Mouse (Mus musculus) hematopoietic stem cell, adult 5-6 weeks (primary cell): ENCODE data around the gene Twf2. TPM values are rescaled to one million over a fixed set of nuclear protein-coding genes. Genes with fewer than 3 reads are reported as not detected.

Source experiments
- ATAC-seq, 2 experiments: fragments of 125-278 bp in 1 of 2; replicated peaks in 1 of 2; 2 replicates each; pipeline ENCODE4 v1.8.0; 2016 to 2017; ENCODE audit warnings: inconsistent platforms in 2 of 2, mild to moderate bottlenecking in 2 of 2, moderate number of reproducible peaks in 2 of 2, low read depth in 1 of 2, moderate TSS enrichment in 1 of 2; ENCODE audit not compliant: low FRiP score in 2 of 2, poor library complexity in 2 of 2, severe bottlenecking in 2 of 2, insufficient read depth in 1 of 2, low TSS enrichment in 1 of 2
- total RNA-seq: library from RNA; stranded (forward); fragments of 172-1452, 232-1000 nt; gene quantifications from 2 replicates; pipeline ENCODE4 v1.2.3, GENCODE M21; 2017

Gene Twf2
- total RNA-seq, 1 experiment from 2014 or later, result 34.2 TPM

DNA sequence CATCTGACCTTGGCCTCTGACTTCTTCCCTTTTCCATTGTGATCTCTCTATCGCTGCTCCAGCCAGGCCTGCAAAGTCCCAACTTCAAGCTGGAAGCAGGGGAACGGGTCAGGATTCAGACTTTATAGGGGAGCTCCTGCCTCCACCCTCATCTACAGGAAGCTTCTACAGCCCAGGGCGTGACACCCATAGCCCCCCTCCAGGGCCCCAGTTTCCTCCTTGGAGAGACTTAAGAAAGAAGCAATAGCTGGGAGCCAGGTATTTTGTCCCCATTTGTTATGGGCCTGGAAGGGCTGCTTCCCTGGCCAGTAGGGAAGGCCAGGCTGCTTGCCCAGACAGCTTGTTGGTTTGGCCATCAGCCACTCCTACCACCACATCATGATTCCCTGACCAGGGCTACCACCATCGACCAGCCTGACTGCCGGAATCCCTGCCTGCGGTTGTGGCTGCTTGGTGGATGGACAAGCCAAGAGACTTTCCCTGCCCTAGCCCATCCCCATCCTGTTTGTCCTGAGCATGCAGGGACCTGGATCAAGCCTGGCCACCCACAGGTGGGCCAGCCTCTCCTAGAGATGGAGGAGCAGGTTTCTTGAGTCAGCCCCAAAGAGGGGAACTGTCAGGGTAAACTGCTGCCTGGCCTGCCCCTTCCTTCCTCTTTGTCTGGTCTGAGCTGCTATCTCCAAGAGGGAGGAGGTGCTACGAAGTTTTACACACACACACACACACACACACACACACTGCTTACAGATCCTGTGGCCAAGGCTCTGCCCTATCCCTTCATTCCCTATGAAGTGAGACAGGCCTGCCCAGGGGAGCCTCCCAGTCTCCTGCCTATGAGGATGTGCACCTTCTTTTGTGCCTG is 1.3 kb downstream of the Twf2 start:
- peak; percentile 13 to 20; a peak in 1 of 4 replicates for ATAC-seq

DNA sequence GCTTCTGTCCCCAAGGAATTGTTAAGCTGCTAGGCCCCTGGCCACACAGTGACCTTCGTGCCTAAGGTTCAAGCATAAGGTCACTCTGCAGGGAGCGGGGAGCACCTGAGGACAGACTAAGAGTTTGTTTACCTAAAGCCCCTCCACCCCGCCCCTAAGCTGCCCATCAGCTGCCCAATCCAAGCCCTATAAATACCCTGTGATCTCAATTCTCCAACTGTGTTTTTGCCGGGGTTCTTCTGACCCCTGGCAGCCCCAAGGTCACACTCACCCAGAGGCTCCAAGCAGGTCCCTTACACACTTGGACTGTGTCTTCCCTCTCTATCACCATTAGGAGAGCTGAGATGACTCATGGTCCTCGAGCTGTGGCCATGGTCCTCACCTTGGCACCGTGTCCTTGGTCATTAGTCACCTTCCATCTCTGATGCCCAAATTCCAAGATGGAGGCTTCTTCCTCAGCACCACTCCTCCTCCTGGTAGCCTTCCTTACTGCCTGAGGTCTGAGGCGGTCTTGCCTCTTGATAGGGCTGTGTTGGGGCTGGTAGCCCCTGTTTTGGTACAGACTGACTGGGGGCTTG is 2.9 kb downstream of the Twf2 start:
- no peak for ATAC-seq

DNA sequence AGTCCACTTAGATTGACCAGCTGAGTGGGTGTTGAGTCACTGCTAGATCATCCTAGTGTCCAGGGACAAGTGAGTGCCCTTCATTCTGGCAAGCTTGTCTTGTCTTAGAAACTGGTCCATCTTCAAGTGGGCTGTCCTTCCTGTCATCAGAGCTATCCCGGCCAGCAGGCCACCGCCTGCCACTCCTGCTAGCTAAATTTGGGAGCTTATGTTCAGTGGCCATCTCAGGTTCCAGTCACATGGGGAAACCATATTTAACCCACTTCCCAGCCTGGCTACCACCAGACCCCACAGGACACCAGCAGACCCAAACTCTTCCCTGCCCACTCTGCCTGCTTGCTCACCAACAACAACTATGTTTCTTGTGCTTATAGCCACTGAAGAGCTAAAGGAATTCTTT is 3.6 kb downstream of the Twf2 start:
- no peak for ATAC-seq

DNA sequence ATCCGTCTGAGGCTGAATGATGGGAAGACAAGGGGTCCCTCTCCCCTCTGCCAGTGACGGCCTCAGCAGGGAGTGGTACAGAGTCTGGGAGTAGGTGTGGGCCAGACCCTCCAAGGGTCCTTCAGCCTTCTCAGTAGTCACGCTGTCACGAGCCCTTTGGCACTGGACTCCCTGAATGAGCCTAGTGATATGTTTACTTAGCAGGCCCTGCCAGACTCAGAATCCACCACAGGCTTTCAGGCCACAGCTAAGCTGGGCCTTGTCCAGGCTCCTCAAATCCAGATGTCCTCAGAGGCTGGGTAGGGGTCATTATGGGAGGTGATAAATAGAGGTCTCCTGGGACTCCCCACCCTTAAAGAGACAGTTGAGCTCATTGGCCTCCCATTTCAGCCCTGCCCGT is 5.3 kb downstream of the Twf2 start:
- no peak for ATAC-seq

DNA sequence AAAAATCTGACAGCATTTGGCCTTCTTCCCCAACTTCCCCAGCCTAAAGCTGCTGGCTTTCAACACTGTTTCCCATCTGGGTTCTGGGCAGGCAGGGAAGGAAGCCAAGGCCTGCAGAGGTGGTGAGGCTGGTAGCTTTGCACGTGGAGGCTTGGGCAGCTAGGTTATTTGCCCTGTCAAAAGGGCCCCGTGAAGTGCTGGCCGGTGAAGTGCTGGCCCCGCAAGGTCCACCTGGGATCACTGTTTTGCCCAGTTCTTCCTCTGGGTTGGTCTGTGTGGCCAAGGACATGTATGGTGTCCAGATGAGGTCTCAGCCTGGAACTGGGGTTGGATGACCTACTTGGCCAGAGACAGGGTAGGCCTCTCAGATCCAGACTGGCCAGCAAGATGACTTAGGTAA is 7.0 kb downstream of the Twf2 start:
- no peak for ATAC-seq

DNA sequence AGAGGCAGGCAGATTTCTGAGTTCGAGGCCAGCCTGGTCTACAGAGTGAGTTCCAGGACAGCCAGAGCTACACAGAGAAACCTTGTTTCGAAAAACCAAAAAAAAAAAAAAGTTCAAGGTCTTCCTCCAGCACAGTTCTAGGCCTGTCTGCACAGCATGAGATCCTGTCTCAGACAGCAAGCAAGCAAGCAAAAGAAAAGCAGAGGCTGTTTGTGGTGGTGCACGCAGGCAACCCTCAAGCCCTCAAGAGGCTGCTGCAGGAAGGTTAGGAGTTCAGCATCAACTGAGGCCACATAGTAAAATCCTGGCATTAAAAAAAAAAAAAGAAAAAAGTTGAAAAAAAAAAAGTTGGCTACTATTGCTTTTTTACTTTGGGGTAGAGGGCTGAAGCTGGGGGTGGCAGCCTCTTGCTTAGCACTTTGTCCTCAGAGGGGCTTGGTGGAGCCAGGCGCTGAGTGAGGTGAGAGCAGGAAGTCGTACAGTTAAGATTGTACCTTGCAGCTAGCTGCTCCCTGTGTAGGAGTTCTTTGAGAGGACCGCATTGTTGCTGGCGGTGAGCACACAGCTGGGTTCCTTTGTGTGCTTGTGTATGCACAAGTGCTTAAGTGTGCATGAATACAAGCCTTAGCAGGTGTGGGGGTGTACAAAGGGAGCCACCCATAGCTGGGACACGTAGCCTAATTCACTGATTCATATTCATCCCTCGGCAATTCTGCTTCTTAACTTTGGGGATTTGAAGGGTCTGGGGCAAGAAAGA is 8.1 kb downstream of the Twf2 start:
- ATAC-seq, result no peak

DNA sequence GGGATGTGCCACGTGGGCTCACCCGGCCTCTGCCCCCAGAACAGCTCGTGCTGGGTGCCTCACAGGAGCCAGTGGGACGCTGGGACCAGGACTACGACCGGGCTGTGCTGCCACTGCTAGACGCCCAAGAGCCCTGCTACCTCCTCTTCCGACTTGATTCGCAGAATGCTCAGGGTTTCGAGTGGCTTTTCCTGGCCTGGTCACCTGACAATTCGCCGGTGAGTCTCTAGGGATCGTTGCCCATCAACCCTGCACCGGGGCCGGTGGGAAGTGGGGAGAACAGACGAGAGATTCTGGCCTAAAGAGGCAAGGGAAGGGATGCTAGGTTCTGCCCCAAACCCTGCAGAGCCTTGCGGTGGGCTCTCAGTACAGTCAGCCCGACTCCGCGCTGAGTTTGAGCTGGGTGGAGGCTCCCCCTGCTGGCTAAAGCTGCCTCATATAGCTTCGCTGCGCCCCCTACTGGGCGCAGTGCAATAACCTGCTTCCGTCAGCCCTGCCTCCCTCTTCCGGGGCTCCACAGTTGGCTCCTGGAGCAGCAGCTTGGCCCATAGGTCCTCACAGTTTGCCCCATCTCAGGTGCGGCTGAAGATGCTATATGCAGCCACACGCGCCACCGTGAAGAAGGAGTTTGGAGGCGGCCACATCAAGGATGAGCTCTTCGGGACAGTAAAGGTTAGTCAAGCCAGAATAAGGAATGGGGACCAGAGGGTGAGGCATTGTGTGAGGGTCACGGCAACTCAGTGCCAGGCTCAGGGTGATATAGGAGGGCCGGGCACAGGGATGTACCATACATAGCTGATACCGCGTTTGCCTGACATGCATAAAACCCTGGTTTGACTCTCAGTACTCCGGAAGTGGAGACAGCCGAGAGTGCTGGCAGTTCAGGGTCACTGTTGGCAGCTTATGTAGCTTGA is 9.0 kb downstream of the Twf2 start:
- ATAC-seq, result peak; percentile 91 to 95

DNA sequence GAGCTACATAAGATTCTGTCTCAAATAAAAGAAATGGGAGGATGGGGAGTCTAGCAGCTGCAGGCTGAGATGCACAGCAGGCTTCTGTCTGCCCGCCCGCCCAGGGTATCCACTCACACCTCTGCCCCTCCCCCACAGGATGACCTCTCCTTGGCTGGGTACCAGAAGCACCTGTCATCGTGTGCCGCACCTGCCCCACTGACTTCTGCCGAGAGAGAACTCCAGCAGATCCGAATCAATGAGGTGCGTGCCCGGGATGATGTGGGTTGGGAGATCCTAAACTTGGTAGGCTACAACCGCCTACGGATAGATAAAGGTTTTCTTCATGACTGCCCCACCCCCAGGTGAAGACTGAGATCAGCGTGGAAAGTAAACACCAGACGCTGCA is 9.7 kb downstream of the Twf2 start:
- ATAC-seq, result no peak

DNA sequence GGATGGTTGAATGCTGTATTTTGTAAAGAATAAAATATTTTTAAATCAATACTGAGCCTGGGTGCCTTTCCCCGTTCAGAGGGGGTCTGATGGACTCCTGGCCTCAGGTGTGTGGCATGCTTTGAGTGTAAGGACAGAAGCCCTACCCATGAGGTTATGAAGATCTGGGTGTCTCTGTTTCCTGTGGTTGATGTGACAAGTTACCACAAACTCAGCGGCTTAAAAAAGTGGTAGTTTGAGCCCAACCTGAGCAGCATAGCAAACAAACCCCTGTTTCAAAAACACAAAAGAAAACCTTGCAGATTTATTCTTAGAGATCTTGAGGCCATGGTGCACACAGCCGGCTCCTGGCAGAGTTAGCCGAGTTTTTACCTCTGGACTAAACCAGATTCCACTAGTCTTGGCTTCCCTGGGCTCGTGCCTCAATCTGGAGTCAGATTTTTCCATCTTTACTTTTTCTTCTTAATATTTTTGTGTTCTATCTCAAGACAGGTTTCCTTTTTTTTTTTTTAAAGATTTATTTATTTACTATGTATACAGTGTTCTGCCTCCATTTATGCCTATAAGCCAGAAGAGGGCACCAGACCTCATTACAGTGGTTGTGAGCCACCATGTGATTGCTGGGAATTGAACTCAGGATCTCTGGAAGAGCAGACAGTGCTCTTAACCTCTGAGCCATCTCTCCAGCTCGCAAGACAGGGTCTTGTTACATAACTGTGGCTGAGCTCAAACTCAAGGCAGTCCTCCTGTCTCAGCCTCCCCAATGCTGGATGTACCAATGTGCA is 12.6 kb downstream of the Twf2 start:
- no peak for ATAC-seq

DNA sequence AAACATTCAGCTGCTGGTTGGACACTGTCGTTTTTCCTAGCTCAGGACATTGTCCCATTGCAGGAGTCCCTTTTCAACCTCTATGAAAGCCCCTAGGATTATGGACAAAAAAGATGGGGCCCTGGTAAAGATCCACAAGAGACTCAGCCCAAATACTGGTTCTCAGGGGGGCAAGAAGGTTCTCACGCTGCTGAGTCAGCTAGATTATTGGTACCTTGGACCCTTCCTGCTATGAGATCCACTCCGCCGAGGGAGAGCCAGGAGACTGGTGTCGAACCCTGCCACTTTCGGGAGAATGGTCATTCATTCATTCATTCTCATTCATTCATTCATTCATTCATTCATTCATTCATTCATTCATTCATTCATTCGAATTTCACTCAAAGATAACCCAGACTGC is 14.1 kb downstream of the Twf2 start:
- ATAC-seq, result no peak

DNA sequence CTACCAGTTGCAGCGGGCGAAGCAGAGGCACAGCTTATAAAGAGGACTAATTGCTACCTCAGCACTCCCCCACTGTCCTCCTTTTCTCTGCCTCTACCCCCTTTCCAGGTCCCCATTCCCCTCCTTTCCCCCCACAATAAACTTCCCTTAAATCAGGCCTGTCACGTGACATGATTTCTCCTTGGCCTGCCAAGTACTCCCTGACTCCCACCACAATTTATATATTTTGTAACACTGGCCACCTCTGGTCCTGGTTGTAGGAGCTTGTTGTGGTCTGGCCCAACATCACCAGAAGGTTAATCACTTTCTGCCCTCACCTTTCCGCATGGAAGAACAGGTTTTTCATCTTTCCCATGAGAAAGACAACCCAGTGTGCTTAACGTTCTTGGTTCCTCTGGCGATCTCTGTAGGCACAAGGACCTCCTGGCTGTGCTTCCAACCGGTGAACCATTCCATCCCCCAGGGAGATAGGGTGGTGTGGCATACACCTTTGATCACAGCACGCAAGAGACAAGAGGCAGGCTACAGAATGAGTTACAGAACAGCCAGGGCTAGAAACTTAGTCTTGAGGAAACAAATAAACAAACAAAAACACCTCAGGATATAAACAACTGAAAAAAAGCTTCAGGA is 18.1 kb downstream of the Twf2 start:
- ATAC-seq, result no peak

DNA sequence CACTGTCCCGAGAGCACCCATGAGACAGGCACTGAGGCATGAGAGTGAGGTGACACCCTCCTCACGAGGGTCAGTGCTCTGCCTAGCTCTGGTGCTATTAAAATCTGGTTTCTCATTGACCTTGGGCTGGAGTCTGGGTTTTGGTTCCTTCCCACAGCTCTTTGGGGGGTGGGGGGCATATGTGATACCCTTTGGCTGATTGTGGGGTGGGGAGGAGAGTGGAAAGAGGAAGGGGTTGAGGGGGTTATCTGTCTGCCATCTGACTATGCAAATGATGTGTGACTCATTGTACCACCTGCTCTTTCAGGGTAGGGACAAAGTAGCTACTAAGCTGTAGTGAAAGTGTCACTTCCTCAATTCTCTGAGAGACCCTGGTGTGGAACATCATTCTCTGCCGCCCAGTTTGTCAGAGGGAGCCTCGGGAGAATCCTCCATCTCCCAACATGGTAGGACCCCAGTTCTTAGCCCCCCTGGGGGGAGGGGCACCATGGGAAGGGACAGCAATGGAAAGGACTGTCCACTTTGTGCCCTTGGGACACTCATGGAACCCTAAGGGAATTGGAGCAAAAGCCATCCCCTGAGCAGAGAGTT is 19.4 kb downstream of the Twf2 start, which contains the start of gene Tlr9:
Tlr9 (plus strand) TSS at position 338 of the 591 bp plus-strand sequence.
- peak; percentile 41 to 55; a peak in 3 of 4 replicates for ATAC-seq

DNA sequence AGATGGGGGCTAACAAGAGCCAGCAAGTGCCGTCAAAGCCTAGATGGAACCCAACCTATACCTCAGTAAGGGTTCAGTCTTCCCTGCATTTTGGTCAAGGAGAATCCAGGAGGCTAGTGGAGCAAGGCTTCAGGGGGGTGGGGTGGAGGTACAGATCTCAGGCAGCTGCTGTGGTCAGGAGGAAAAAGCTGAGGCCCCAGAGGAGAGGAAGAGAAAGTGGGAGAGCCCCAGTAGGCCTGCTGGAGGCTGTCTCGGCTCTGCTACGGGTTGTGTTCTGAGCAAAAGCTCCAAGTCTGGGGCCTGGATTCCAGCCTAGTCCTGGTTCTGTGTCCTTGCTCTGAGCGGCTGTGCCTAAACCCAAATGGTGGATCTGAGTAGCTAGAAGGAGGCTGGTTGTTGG is 20.1 kb downstream of the Twf2 start:
- ATAC-seq, result peak in 1 of 2 experiments; percentile 30; a peak in 1 of 4 replicates

DNA sequence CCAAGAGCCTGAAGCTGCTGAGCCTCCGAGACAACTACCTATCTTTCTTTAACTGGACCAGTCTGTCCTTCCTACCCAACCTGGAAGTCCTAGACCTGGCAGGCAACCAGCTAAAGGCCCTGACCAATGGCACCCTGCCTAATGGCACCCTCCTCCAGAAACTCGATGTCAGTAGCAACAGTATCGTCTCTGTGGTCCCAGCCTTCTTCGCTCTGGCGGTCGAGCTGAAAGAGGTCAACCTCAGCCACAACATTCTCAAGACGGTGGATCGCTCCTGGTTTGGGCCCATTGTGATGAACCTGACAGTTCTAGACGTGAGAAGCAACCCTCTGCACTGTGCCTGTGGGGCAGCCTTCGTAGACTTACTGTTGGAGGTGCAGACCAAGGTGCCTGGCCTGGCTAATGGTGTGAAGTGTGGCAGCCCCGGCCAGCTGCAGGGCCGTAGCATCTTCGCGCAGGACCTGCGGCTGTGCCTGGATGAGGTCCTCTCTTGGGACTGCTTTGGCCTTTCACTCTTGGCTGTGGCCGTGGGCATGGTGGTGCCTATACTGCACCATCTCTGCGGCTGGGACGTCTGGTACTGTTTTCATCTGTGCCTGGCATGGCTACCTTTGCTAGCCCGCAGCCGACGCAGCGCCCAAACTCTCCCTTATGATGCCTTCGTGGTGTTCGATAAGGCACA is 22.7 kb downstream of the Twf2 start:
- no peak for ATAC-seq

DNA sequence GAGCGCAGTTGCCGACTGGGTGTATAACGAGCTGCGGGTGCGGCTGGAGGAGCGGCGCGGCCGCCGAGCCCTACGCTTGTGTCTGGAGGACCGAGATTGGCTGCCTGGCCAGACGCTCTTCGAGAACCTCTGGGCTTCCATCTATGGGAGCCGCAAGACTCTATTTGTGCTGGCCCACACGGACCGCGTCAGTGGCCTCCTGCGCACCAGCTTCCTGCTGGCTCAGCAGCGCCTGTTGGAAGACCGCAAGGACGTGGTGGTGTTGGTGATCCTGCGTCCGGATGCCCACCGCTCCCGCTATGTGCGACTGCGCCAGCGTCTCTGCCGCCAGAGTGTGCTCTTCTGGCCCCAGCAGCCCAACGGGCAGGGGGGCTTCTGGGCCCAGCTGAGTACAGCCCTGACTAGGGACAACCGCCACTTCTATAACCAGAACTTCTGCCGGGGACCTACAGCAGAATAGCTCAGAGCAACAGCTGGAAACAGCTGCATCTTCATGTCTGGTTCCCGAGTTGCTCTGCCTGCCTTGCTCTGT is 23.3 kb downstream of the Twf2 start:
- peak; percentile 42 to 67 for ATAC-seq
